Mouse (Mus musculus) thymus, postnatal 14 days (tissue): ENCODE measurements around the gene Hikeshi.

Experiments used
- DNase-seq: peaks from one replicate; pipeline ENCODE4 v3.0.0; 2021

Gene Hikeshi

GRCm38 (mm10) chr7:89940571-89941463 is at the start of gene Hikeshi:
Hikeshi (minus strand) TSS chr7:89941204.
- DNase-seq: peak; percentile 96

GRCm38 (mm10) chr7:89984421-89984820 is 43.4 kb upstream of the Hikeshi start:
- DNase-seq: no peak

- DNase-seq: no peak
Observed at GRCm38 (mm10) chr7:89983441-89983840, 42.4 kb upstream of the Hikeshi start.

- no peak for DNase-seq
Observed at GRCm38 (mm10) chr7:89981557-89981956, 40.6 kb upstream of the Hikeshi start.

GRCm38 (mm10) chr7:89980485-89981422 is 39.8 kb upstream of the Hikeshi start, which contains the start of gene Eed:
Eed (minus strand) TSS chr7:89980983.
- peak; percentile 96 for DNase-seq

- DNase-seq: no peak
Observed at GRCm38 (mm10) chr7:89980133-89980484, 39.1 kb upstream of the Hikeshi start.

- no peak for DNase-seq
Observed at GRCm38 (mm10) chr7:89979432-89980130, 38.6 kb upstream of the Hikeshi start.

GRCm38 (mm10) chr7:89976796-89977195 is 35.8 kb upstream of the Hikeshi start:
- no peak for DNase-seq

GRCm38 (mm10) chr7:89975571-89975970 is 34.6 kb upstream of the Hikeshi start:
- DNase-seq: no peak

GRCm38 (mm10) chr7:89967235-89967634 is 26.2 kb upstream of the Hikeshi start:
- no peak for DNase-seq

GRCm38 (mm10) chr7:89966771-89967170 is 25.8 kb upstream of the Hikeshi start:
- DNase-seq: no peak

GRCm38 (mm10) chr7:89963135-89963534 is 22.1 kb upstream of the Hikeshi start:
- DNase-seq: no peak

- DNase-seq: no peak
Observed at GRCm38 (mm10) chr7:89957300-89957699, 16.3 kb upstream of the Hikeshi start.

- DNase-seq: no peak
Observed at GRCm38 (mm10) chr7:89954261-89954660, 13.3 kb upstream of the Hikeshi start.

GRCm38 (mm10) chr7:89949403-89949802 is 8.4 kb upstream of the Hikeshi start:
- DNase-seq: no peak

- no peak for DNase-seq
Observed at GRCm38 (mm10) chr7:89948026-89948425, 7.0 kb upstream of the Hikeshi start.

- no peak for DNase-seq
Observed at GRCm38 (mm10) chr7:89939497-89940353, 1.3 kb downstream of the Hikeshi start.

- no peak for DNase-seq
Observed at GRCm38 (mm10) chr7:89923441-89924180, 17.4 kb downstream of the Hikeshi start.

- DNase-seq: no peak
Observed at GRCm38 (mm10) chr7:89917776-89918175, 23.2 kb downstream of the Hikeshi start.

GRCm38 (mm10) chr7:89916711-89917110 is 24.3 kb downstream of the Hikeshi start:
- no peak for DNase-seq
